Mouse (Mus musculus): ENCODE results near the gene Taf5.

Gene Taf5

DNA sequence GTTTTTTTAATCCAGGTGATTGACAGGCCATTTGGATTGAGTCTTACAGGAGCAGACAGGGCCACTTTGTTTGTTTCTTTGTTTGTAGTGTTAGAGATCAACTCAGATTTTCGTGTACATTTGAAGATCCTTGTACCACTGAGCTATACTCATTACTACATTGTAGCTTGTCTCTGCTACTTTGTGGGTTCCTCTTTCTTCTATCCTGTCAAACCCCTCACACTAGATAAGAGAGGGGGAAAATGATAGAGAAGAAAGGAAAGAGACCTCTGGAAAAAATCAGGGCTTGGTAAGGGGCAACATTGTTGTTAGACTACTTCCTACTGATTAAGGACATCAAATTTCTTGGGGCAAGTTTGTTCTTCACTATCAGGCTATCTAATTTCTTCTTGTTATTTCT is 9.9 kb upstream of the Taf5 start:
- no peak for DNase-seq (ENCODE audit: extremely low read depth, low read depth, low spot score)

DNA sequence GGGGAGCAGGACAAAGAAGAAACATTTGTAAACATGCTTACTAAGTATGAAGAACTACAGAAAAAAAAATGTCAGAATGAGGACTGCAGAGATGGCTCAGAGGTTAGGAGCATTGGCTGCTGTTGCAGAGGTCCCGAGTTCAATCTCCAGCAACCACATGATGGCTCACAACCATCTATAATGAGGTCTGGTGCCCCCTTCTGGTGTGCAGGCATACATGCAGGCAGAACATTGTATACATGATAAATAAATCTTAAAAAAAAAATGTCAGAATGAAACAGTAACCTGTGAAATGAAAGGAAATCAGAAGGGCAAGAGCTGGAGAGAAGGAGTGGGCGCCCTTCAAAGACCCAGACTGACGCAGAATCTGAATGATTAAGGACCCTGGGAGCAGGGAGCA is 1.7 kb upstream of the Taf5 start:
- no peak for DNase-seq (ENCODE audit: extremely low read depth, low read depth, low spot score)

DNA sequence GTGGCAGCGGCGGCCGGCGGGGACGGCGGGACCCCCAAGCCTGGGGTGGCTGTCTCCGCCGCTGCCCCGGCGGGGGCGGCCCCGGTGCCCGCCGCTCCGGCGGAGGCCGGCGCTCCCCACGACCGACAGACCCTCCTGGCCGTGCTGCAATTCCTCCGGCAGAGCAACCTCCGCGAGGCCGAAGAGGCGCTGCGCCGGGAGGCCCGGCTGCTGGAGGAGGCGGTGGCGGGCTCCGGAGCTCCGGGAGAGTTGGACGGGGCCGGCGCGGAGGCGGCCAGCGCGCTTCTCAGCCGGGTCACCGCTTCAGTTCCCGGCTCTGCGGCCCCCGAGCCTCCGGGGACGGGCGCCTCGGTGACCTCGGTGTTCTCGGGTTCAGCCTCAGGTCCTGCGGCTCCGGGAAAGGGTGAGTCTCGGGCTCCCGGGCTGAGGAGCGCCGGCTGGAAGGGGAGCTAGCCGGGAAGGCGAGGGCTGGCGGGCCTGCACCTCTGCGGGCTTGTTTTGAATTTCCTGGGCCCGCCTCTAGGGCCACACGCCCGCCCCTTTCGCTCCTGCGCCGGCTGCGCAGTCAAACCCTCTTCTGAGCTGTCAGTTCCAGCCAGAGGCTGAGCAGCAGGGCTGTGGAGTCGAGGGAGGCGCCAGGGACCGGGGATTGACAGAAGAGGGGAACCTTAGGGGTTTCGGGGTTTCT is 522 bp downstream of the Taf5 start:
- DNase-seq (ENCODE audit: extremely low read depth, low read depth, low spot score): no peak

DNA sequence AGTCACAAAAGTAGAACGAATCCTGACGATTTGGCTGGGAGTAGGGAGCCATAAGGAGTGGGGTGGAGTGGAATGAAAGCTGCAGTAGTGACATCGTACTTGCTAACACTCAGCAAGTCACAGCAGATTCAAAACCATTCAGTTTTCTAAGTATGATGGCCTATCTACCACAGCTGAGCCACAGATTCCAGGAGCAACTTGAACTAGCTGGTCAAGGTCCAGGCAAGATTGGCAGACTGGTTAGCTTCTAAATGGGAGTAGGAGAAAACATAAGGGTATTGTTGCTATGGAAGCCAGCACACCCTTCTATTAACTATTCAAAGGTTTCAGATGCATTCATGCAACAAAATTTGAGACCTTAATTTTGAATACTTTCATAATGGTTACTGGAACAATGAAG is 20.7 kb downstream of the Taf5 start:
- no peak for DNase-seq (ENCODE audit: extremely low read depth, low read depth, low spot score)

DNA sequence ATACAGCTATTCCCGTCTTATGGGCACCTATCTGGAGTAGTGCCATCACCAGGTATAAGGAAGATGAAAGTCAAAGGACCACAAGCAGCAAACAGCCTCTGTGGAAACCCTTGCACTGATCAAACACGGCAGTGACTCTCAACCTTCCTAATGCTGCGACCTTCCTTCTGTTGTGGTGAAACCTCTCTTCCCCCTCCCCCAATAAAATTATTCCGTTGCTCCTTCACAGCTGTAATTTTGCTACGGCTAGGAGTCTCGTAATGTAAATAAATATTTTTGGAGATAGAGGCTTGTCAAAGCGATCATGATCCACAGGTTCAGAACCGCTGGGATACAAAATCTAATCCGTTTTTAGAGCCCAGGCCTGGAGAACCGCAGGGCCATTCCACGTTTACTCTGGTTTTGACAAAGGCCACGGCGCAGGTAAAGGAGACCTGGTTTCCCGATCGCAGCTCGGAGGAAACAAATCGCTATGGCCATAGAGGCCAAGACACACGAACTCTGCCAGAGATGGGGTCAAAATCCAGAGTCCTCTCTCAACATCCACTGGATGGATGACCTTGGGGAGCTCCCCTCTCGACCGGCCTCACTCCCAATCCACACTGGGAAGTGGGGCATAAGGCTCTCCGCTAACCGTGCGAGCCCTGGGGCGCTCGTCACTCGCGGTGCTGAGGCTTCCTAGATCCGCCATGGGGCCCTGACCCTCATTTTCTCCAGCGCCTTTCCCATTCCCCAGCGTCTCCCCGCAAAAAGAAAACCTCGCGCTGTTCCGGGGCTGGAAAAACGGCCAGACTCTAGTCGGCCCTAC is 22.4 kb downstream of the Taf5 start:
- no peak for DNase-seq (ENCODE audit: extremely low read depth, low read depth, low spot score)

DNA sequence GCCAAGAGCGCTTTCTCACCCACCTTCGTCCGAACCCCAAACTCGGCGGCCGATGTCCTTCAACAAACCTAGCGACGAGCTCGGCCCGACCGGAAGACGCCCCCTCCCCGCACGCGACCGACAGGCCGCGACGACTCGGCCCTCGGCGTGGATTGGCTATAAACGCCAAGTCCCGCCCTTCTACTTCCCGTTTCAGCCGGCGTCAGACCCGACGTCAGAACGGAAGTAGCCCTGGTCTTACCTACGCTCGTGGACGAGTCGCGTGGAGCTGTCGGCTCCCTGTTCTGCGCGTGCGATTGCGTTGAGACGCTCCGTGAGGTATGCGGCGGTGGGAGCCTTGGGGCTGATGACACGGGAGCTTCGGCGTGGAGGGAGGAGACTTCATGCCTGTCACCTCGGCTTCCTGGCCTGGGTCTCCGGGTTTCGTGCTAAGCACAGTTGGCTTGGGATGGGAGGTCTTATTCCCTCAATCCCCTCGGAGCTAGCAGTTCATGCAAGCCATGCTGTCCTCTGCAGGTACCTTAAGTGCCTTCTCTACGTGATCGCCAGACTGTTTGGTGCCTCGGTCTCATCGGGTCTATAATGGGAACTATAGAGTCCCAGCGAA is 23.1 kb downstream of the Taf5 start, which contains the start of the genes Usmg5 and Pdcd11:
Gene Usmg5 (minus strand): TSS at position 98 of the 607 bp plus-strand sequence.
Gene Pdcd11 (plus strand): TSS at position 219 of the 607 bp plus-strand sequence.
- peak; percentile 65 for DNase-seq (ENCODE audit: extremely low read depth, low read depth, low spot score)

DNA sequence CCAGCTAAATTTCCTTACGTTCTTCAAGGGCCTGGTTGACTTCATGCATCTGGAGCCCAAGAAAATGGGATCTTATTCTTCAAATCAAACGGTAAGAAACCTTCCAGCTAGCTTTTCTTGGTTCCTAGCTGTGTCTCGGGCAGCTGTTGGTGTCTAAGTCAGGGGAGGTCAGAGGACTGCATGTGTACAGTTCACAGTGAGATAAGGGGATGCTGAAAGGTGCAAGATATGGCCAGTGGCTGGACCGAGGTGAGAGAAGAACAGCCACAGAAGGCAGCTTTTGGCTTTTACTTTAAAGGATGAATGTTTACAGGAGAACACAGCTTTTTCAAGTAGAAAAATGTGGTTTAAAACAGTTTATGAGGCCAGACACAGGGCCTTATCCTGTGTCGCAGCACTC is 33.5 kb downstream of the Taf5 start:
- no peak for DNase-seq (ENCODE audit: extremely low read depth, low read depth, low spot score)

DNA sequence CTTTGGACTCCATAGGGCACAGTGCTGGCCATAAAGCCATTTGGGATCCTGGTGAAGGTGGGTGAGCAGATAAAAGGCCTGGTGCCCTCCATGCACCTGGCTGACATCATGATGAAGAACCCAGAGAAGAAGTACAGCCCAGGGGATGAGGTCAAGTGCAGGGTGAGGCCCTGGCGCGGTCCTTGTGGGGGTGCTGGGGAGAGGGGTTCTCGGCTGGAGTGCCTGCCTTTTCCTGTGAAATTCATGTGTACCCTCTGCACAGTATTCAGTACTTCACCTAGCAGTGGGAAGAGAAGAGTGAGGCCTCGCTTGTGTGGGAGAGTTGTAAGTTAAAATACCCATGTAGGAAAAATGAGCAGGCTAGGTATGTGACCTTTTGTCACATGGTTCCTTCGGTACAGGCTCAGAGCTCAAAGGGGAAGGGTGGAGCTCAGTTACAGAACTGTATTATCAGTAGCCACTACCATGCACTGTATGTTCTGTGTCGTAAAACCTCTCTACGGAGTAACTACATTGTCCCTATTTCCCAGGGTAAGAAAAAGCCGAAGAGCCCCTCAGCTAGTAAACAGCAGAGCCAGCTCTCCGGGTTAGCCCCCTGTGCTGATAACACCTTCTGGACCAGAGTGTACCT is 37.2 kb downstream of the Taf5 start:
- DNase-seq (ENCODE audit: extremely low read depth, low read depth, low spot score): no peak

DNA sequence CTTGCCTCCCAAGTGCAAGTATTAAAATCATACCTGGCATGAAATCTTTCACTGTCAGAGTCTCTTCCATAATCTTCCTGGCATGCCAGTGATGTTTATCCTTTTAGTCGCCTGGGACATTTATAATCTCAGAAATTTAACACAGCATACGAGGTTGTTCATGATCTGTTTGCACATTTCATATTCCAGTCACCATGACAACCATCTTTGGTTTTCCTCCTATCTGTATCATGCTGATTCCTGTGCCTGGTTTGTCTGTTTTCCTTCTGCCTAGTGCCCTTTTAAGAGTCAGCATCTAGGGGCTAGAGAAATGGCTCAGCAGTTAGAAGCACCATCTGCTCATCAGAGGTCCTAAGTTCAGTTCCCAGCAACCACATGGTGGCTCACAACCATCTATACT is 51.1 kb downstream of the Taf5 start:
- no peak for DNase-seq (ENCODE audit: extremely low read depth, low read depth, low spot score)

DNA sequence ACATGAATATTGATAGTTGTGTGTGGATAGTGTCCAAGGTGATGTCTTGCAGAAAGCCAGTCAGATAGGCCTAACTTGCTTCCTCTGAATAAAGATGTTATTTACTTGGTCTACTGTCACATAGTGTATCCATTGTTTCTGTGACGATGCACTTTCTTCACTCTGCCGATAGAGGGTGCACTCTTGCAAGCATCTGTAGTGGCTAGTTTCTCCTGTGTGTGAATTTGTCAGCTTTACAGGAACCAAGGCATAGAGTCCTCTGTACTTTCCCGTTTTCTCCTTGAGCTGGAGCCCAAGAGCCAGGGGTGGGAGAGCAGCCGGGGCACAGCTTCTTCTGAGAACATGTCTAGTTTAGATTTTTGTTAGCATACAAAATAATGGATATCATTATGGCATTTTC is 53.5 kb downstream of the Taf5 start:
- DNase-seq (ENCODE audit: extremely low read depth, low read depth, low spot score): no peak

DNA sequence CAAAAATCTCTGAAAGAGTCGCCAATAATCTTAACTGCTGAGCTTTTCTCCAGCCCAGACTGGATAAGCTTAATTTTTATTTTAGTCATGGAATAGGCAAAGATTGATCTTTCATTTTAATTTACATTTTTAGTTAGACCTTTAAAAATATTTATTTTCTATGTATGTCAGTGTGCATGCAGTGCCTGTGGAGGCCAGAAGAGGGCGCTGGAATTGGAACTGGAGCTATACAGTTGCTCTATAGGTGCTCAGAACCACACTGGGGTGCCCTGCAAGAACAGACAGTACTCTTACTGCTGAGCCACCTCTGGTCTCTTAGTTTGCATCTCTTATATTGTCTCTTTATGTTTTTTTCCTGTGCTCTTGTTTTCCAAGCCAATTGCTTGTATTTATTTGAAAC is 55.3 kb downstream of the Taf5 start:
- no peak for DNase-seq (ENCODE audit: extremely low read depth, low read depth, low spot score)

DNA sequence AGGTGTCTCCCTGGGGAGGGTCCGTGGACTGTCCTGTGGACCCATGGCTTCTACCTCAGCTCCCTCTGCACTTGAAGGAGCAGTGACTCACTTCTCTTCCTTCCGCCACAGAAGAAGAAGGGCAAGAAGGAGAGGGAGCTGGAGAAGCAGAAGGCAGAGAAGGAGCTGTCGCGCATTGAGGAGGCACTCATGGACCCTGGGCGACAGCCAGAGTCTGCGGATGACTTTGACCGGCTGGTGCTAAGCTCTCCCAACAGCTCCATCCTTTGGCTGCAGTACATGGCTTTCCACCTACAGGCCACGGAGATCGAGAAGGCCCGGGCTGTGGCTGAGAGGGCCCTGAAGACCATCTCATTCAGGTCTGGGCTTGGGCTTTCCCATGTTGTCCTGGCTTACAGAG is 60.6 kb downstream of the Taf5 start:
- DNase-seq (ENCODE audit: extremely low read depth, low read depth, low spot score): no peak

DNA sequence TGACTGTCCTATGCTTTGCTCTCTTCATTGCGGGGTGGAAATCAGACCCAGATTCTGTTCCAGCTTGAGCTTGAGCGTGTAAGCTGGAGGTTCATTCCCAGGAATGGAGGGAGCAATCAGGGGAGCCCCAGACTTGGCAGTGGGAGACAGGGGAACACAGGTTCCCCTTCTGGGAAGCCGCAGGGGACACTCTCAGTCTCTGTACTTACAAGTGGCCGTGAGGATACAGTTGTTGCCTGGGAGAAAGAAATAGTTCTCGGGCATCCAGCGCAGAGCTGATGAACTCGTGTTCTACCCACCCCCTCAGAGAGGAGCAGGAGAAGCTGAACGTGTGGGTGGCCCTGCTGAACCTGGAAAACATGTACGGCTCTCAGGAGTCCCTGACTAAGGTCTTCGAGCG is 61.3 kb downstream of the Taf5 start:
- no peak for DNase-seq (ENCODE audit: extremely low read depth, low read depth, low spot score)

DNA sequence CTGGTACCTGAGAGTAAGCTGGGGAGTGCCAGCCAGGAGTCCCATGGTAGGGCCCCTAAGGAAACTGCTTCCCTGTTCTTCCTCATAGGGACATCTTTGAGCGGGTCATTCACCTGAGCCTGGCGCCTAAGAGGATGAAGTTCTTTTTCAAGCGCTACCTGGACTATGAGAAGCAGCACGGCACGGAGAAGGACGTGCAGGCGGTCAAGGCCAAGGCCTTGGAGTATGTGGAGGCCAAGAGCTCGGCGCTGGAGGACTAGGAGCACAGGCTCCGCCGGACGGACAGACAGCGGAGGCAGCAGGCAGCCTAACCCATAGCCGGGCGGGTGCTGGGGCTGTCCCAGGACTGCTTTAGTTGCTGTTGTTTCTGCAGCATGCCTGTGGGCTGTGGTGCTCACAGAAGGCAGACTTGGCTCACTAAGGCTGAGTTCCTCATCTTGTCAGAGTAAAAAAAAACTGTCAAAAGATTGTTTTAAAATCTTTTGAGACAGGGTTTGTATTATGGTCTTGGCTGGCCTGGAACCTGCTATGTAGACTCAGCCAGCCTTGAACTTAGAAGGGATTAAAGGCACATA is 63.1 kb downstream of the Taf5 start:
- no peak for DNase-seq (ENCODE audit: extremely low read depth, low read depth, low spot score)
